Mouse (Mus musculus): ENCODE results near the gene Adcy7. TPM values are rescaled to one million over a fixed set of nuclear protein-coding genes. Genes with fewer than 3 reads are reported as not detected.

Adcy7 gene
- polyA plus RNA-seq, 1 experiment, result 63.7 TPM

- TF ChIP-seq POLR2A (IDR thresholded peaks at IDR 0.05; ENCODE audit: control insufficient read depth, extremely low read depth, insufficient read depth, low read length, poor library complexity), result no peak
- no peak for TF ChIP-seq CTCF (IDR thresholded peaks at IDR 0.05; ENCODE audit: borderline replicate concordance, control insufficient read depth, extremely low read depth, insufficient read depth, low read length, poor library complexity)
- DNase-seq, result no peak
Measured at GRCm38 (mm10) chr8:88269107-88269875, 2.9 kb upstream of the Adcy7 start.

DNA sequence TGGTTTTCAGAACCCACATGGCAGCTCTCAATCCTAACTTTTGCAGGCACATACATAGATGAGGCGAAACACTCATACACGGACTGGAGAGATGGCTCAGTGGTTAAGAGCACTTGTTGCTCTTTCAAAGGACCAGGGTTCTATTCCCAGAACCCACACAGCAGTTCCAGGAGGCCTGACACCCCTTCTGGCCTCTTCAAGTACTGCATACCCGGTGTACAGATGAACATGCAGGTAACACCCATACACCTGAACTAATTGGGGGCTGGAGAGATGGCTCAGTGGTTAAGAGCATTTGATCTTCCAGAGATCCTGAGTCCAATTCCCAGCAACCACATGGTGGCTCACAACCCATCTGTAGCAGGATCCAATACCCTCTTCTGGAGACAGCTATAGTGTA, 2.1 kb upstream of the Adcy7 start:
- DNase-seq, result no peak
- no peaks in the 10 kb centered on the region for H3K27me3 ChIP-seq (ENCODE audit: control insufficient read depth, insufficient read depth, low read length)
- 81% methylated on average over 3 of the region's 3 CpGs for WGBS
- H3K4me1 ChIP-seq (replicated peaks; ENCODE audit: control insufficient read depth, insufficient read depth, low read length), result peaks cover 23% of the 10 kb centered on the region
- H3K4me3 ChIP-seq (ENCODE audit: control insufficient read depth, insufficient read depth, low read length), result no peak overlapping the region
- TF ChIP-seq POLR2A (IDR thresholded peaks at IDR 0.05; ENCODE audit: control insufficient read depth, extremely low read depth, insufficient read depth, low read length, poor library complexity) (no peak), CTCF (IDR thresholded peaks at IDR 0.05; ENCODE audit: borderline replicate concordance, control insufficient read depth, extremely low read depth, insufficient read depth, low read length, poor library complexity) (no peak)
- no peaks in the 10 kb centered on the region for H3K36me3 ChIP-seq (ENCODE audit: control insufficient read depth, insufficient read depth, low read length)
- H3K27ac ChIP-seq (ENCODE audit: control insufficient read depth, insufficient read depth, low read length), result no peak overlapping the region

More at GRCm38 (mm10) chr8:88269107-88269875, 2.9 kb upstream of the Adcy7 start:
- H3K27ac ChIP-seq (ENCODE audit: control insufficient read depth, insufficient read depth, low read length), result no peak overlapping the region
- H3K27me3 ChIP-seq (ENCODE audit: control insufficient read depth, insufficient read depth, low read length), result no peaks in the 10 kb centered on the region
- H3K36me3 ChIP-seq (ENCODE audit: control insufficient read depth, insufficient read depth, low read length), result no peaks in the 10 kb centered on the region
- peaks cover 25% of the 10 kb centered on the region for H3K4me1 ChIP-seq (replicated peaks; ENCODE audit: control insufficient read depth, insufficient read depth, low read length)
- 49% methylated on average over 7 of the region's 7 CpGs for WGBS
- no peak overlapping the region for H3K4me3 ChIP-seq (ENCODE audit: control insufficient read depth, insufficient read depth, low read length)

DNA sequence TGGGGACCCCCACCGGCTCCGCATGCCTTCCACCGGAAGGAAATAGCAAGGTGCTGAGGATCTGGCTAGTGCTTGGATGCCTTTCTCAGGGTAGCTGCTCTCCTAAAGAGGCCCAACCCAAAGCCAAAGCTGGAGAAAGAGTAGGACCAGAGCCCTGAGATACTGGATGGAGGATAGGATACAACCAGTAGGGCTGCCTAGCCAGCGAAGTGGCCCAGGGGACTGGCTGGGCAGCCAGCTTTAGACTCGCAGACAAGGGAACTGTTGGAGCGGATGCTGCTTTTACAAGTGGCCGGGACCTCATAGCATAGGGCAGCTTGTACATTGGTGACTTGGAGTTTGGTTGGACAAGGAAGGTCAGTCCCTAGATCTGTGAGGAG, 838 bp downstream of the Adcy7 start:
- H3K27me3 ChIP-seq (ENCODE audit: control insufficient read depth, insufficient read depth, low read length), result no peaks in the 10 kb centered on the region
- 81% methylated on average over 7 of the region's 7 CpGs for WGBS
- no peak overlapping the region for H3K27ac ChIP-seq (ENCODE audit: control insufficient read depth, insufficient read depth, low read length)
- no peak for DNase-seq
- no peaks in the 10 kb centered on the region for H3K36me3 ChIP-seq (ENCODE audit: control insufficient read depth, insufficient read depth, low read length)
- H3K4me1 ChIP-seq (replicated peaks; ENCODE audit: control insufficient read depth, insufficient read depth, low read length), result peaks cover 12% of the 10 kb centered on the region
- H3K4me3 ChIP-seq (ENCODE audit: control insufficient read depth, insufficient read depth, low read length), result peak overlapping the region; percentile 47
- TF ChIP-seq POLR2A (IDR thresholded peaks at IDR 0.05; ENCODE audit: control insufficient read depth, extremely low read depth, insufficient read depth, low read length, poor library complexity), result no peak
- TF ChIP-seq CTCF (IDR thresholded peaks at IDR 0.05; ENCODE audit: borderline replicate concordance, control insufficient read depth, extremely low read depth, insufficient read depth, low read length, poor library complexity), result no peak

GRCm38 (mm10) chr8:88274090-88274489, 1.9 kb downstream of the Adcy7 start:
- Histone ChIP-seq H3K27me3 (ENCODE audit: control insufficient read depth, insufficient read depth, low read length) (no peaks in the 10 kb centered on the region), H3K4me3 (ENCODE audit: control insufficient read depth, insufficient read depth, low read length) (no peak overlapping the region), H3K27ac (ENCODE audit: control insufficient read depth, insufficient read depth, low read length) (no peak overlapping the region), H3K4me1 (replicated peaks; ENCODE audit: control insufficient read depth, insufficient read depth, low read length) (peaks cover 13% of the 10 kb centered on the region), H3K36me3 (ENCODE audit: control insufficient read depth, insufficient read depth, low read length) (no peaks in the 10 kb centered on the region)
- DNase-seq, result no peak
- TF ChIP-seq POLR2A (IDR thresholded peaks at IDR 0.05; ENCODE audit: control insufficient read depth, extremely low read depth, insufficient read depth, low read length, poor library complexity), result no peak
- WGBS, result 96% methylated on average over 5 of the region's 5 CpGs

- DNase-seq, result no peak
- Histone ChIP-seq H3K36me3 (ENCODE audit: control insufficient read depth, insufficient read depth, low read length) (no peaks in the 10 kb centered on the region), H3K27ac (ENCODE audit: control insufficient read depth, insufficient read depth, low read length) (no peak overlapping the region), H3K27me3 (ENCODE audit: control insufficient read depth, insufficient read depth, low read length) (no peaks in the 10 kb centered on the region), H3K4me1 (replicated peaks; ENCODE audit: control insufficient read depth, insufficient read depth, low read length) (peaks cover 6% of the 10 kb centered on the region), H3K4me3 (ENCODE audit: control insufficient read depth, insufficient read depth, low read length) (no peak overlapping the region)
- 81% methylated on average over 5 of the region's 5 CpGs for WGBS
- TF ChIP-seq CTCF (IDR thresholded peaks at IDR 0.05; ENCODE audit: borderline replicate concordance, control insufficient read depth, extremely low read depth, insufficient read depth, low read length, poor library complexity) (no peak), POLR2A (IDR thresholded peaks at IDR 0.05; ENCODE audit: control insufficient read depth, extremely low read depth, insufficient read depth, low read length, poor library complexity) (no peak)
Measured at GRCm38 (mm10) chr8:88279220-88279619, 7.0 kb downstream of the Adcy7 start.

DNA sequence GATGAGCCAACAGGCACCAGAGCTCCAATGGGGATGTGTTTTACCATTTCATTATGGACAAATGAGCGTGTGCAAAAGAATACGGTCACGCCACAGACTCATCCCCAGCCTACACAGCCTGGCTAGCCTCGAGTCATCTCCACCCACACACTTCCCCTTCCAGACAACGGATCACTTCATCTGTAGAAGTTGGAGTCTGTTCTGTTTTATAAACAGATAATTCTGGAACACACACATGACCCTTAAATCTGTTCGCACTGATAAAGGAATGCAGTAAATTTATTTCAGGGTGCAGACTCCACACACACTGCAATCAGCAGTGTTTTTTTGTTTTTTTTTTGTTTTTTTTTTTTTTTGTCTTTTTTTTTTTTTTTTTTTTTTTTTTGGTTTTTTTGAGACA, 7.5 kb downstream of the Adcy7 start:
- no peak overlapping the region for H3K4me3 ChIP-seq (ENCODE audit: control insufficient read depth, insufficient read depth, low read length)
- DNase-seq, result no peak
- WGBS, result 41% methylated on average over 6 of the region's 6 CpGs
- no peak overlapping the region for H3K27ac ChIP-seq (ENCODE audit: control insufficient read depth, insufficient read depth, low read length)
- TF ChIP-seq POLR2A (IDR thresholded peaks at IDR 0.05; ENCODE audit: control insufficient read depth, extremely low read depth, insufficient read depth, low read length, poor library complexity) (no peak), CTCF (IDR thresholded peaks at IDR 0.05; ENCODE audit: borderline replicate concordance, control insufficient read depth, extremely low read depth, insufficient read depth, low read length, poor library complexity) (no peak)
- H3K27me3 ChIP-seq (ENCODE audit: control insufficient read depth, insufficient read depth, low read length), result no peaks in the 10 kb centered on the region
- no peaks in the 10 kb centered on the region for H3K36me3 ChIP-seq (ENCODE audit: control insufficient read depth, insufficient read depth, low read length)
- peaks cover 7% of the 10 kb centered on the region for H3K4me1 ChIP-seq (replicated peaks; ENCODE audit: control insufficient read depth, insufficient read depth, low read length)

- 94% methylated on average over 7 of the region's 7 CpGs for WGBS
- no peak overlapping the region for H3K4me3 ChIP-seq (ENCODE audit: control insufficient read depth, insufficient read depth, low read length)
- no peak for DNase-seq
- H3K27ac ChIP-seq (ENCODE audit: control insufficient read depth, insufficient read depth, low read length), result no peak overlapping the region
- peaks cover 19% of the 10 kb centered on the region for H3K4me1 ChIP-seq (replicated peaks; ENCODE audit: control insufficient read depth, insufficient read depth, low read length)
- no peaks in the 10 kb centered on the region for H3K27me3 ChIP-seq (ENCODE audit: control insufficient read depth, insufficient read depth, low read length)
- no peak for TF ChIP-seq CTCF (IDR thresholded peaks at IDR 0.05; ENCODE audit: borderline replicate concordance, control insufficient read depth, extremely low read depth, insufficient read depth, low read length, poor library complexity)
- no peak for TF ChIP-seq POLR2A (IDR thresholded peaks at IDR 0.05; ENCODE audit: control insufficient read depth, extremely low read depth, insufficient read depth, low read length, poor library complexity)
- no peaks in the 10 kb centered on the region for H3K36me3 ChIP-seq (ENCODE audit: control insufficient read depth, insufficient read depth, low read length)
Measured at GRCm38 (mm10) chr8:88280904-88281303, 8.7 kb downstream of the Adcy7 start.
